Mouse (Mus musculus): ENCODE results near the gene Lrrfip1. TPM values are rescaled to one million over a fixed set of nuclear protein-coding genes. Genes with fewer than 3 reads are reported as not detected.

The Lrrfip1 gene
- total RNA-seq, 1 experiment = 31.5 TPM

GRCm38 (mm10) chr1:91094001-91094400, 95.5 kb downstream of the Lrrfip1 start:
- in situ Hi-C loops (cut with MboI; ENCODE audit: low sequenced_read_pairs in 2 of 2, unreplicated experiment in 2 of 2) = no loop called here
- DNase-seq (ENCODE audit: low read depth, low spot score) = no peak
- no peak overlapping the region for H3K9ac ChIP-seq (ENCODE audit: insufficient read depth, low read depth, low read length, poor library complexity, severe bottlenecking)
- no peaks in the 10 kb centered on the region for H3K9me3 ChIP-seq (ENCODE audit: control insufficient read depth, insufficient read depth, low read depth, low read length)
- H3K4me3 ChIP-seq (ENCODE audit: insufficient read depth in 1 of 2, low read depth in 1 of 2, low read length in 2 of 2, poor library complexity in 1 of 2, severe bottlenecking in 1 of 2) = no peak overlapping the region
- no peak overlapping the region for H3K27ac ChIP-seq (ENCODE audit: insufficient read depth, low read depth, low read length, poor library complexity, severe bottlenecking)
- H3K36me3 ChIP-seq (ENCODE audit: control insufficient read depth, insufficient read depth, low read length, poor library complexity, severe bottlenecking) = peaks cover 2% of the 10 kb centered on the region; the same call in 1 of the 2 replicates
- TF ChIP-seq MAFK (IDR thresholded peaks at IDR 0.05; ENCODE audit: insufficient read depth, low read depth, low read length) (no peak), ZC3H11A (IDR thresholded peaks at IDR 0.05; ENCODE audit: borderline replicate concordance, low read depth, low read length) (no peak), HCFC1 (IDR thresholded peaks at IDR 0.05; ENCODE audit: borderline replicate concordance, insufficient read depth, low read length) (no peak), CHD2 (IDR thresholded peaks at IDR 0.05; ENCODE audit: low read depth, low read length) (no peak), ZNF384 (IDR thresholded peaks at IDR 0.05; ENCODE audit: low read depth, low read length) (no peak)
- H3K4me1 ChIP-seq (ENCODE audit: control insufficient read depth in 2 of 2, insufficient read depth in 2 of 2, low read length in 2 of 2, poor library complexity in 1 of 2) = peaks cover 3 to 4% of the 10 kb centered on the region in 2 experiments; a peak in 2 of 4 replicates

GRCm38 (mm10) chr1:91095258-91095657, 96.7 kb downstream of the Lrrfip1 start:
- peaks cover 2 to 4% of the 10 kb centered on the region in 2 experiments; a peak in 2 of 4 replicates for H3K4me1 ChIP-seq (ENCODE audit: control insufficient read depth in 2 of 2, insufficient read depth in 2 of 2, low read length in 2 of 2, poor library complexity in 1 of 2)
- DNase-seq (ENCODE audit: low read depth, low spot score) = no peak
- TF ChIP-seq CHD2 (IDR thresholded peaks at IDR 0.05; ENCODE audit: low read depth, low read length) = no peak
- no peak for TF ChIP-seq ZNF384 (IDR thresholded peaks at IDR 0.05; ENCODE audit: low read depth, low read length)
- no peak for TF ChIP-seq HCFC1 (IDR thresholded peaks at IDR 0.05; ENCODE audit: borderline replicate concordance, insufficient read depth, low read length)
- no peak for TF ChIP-seq MAFK (IDR thresholded peaks at IDR 0.05; ENCODE audit: insufficient read depth, low read depth, low read length)
- TF ChIP-seq ZC3H11A (IDR thresholded peaks at IDR 0.05; ENCODE audit: borderline replicate concordance, low read depth, low read length) = no peak
- H3K4me3 ChIP-seq (ENCODE audit: insufficient read depth in 1 of 2, low read depth in 1 of 2, low read length in 2 of 2, poor library complexity in 1 of 2, severe bottlenecking in 1 of 2) = no peak overlapping the region
- no peak overlapping the region for H3K9ac ChIP-seq (ENCODE audit: insufficient read depth, low read depth, low read length, poor library complexity, severe bottlenecking)
- in situ Hi-C loops (cut with MboI; ENCODE audit: low sequenced_read_pairs in 2 of 2, unreplicated experiment in 2 of 2) = no loop called here
- peaks cover 2% of the 10 kb centered on the region; the same call in 1 of the 2 replicates for H3K36me3 ChIP-seq (ENCODE audit: control insufficient read depth, insufficient read depth, low read length, poor library complexity, severe bottlenecking)
- no peak overlapping the region for H3K27ac ChIP-seq (ENCODE audit: insufficient read depth, low read depth, low read length, poor library complexity, severe bottlenecking)
- no peaks in the 10 kb centered on the region for H3K9me3 ChIP-seq (ENCODE audit: control insufficient read depth, insufficient read depth, low read depth, low read length)

GRCm38 (mm10) chr1:91095853-91096252, 97.3 kb downstream of the Lrrfip1 start:
- DNase-seq (ENCODE audit: low read depth, low spot score) = no peak
- no peak overlapping the region for H3K4me3 ChIP-seq (ENCODE audit: insufficient read depth in 1 of 2, low read depth in 1 of 2, low read length in 2 of 2, poor library complexity in 1 of 2, severe bottlenecking in 1 of 2)
- in situ Hi-C loops (cut with MboI; ENCODE audit: low sequenced_read_pairs in 2 of 2, unreplicated experiment in 2 of 2) = no loop called here
- peaks cover 2 to 4% of the 10 kb centered on the region in 2 experiments; a peak in 2 of 4 replicates for H3K4me1 ChIP-seq (ENCODE audit: control insufficient read depth in 2 of 2, insufficient read depth in 2 of 2, low read length in 2 of 2, poor library complexity in 1 of 2)
- TF ChIP-seq MAFK (IDR thresholded peaks at IDR 0.05; ENCODE audit: insufficient read depth, low read depth, low read length) = no peak
- no peak for TF ChIP-seq ZNF384 (IDR thresholded peaks at IDR 0.05; ENCODE audit: low read depth, low read length)
- no peak for TF ChIP-seq HCFC1 (IDR thresholded peaks at IDR 0.05; ENCODE audit: borderline replicate concordance, insufficient read depth, low read length)
- no peak for TF ChIP-seq ZC3H11A (IDR thresholded peaks at IDR 0.05; ENCODE audit: borderline replicate concordance, low read depth, low read length)
- no peak for TF ChIP-seq CHD2 (IDR thresholded peaks at IDR 0.05; ENCODE audit: low read depth, low read length)
- no peak overlapping the region for H3K27ac ChIP-seq (ENCODE audit: insufficient read depth, low read depth, low read length, poor library complexity, severe bottlenecking)
- H3K36me3 ChIP-seq (ENCODE audit: control insufficient read depth, insufficient read depth, low read length, poor library complexity, severe bottlenecking) = no peaks in the 10 kb centered on the region
- no peak overlapping the region for H3K9ac ChIP-seq (ENCODE audit: insufficient read depth, low read depth, low read length, poor library complexity, severe bottlenecking)
- H3K9me3 ChIP-seq (ENCODE audit: control insufficient read depth, insufficient read depth, low read depth, low read length) = no peaks in the 10 kb centered on the region

- DNase-seq (ENCODE audit: low read depth, low spot score) = no peak
- TF ChIP-seq ZC3H11A (IDR thresholded peaks at IDR 0.05; ENCODE audit: borderline replicate concordance, low read depth, low read length) (no peak), MAFK (IDR thresholded peaks at IDR 0.05; ENCODE audit: insufficient read depth, low read depth, low read length) (no peak), ZNF384 (IDR thresholded peaks at IDR 0.05; ENCODE audit: low read depth, low read length) (no peak), CHD2 (IDR thresholded peaks at IDR 0.05; ENCODE audit: low read depth, low read length) (no peak), HCFC1 (IDR thresholded peaks at IDR 0.05; ENCODE audit: borderline replicate concordance, insufficient read depth, low read length) (no peak)
- H3K27ac ChIP-seq (ENCODE audit: insufficient read depth, low read depth, low read length, poor library complexity, severe bottlenecking) = no peak overlapping the region
- H3K36me3 ChIP-seq (ENCODE audit: control insufficient read depth, insufficient read depth, low read length, poor library complexity, severe bottlenecking) = peaks cover 2% of the 10 kb centered on the region; the same call in 1 of the 2 replicates
- peaks cover 2 to 4% of the 10 kb centered on the region in 2 experiments; a peak in 2 of 4 replicates for H3K4me1 ChIP-seq (ENCODE audit: control insufficient read depth in 2 of 2, insufficient read depth in 2 of 2, low read length in 2 of 2, poor library complexity in 1 of 2)
- H3K4me3 ChIP-seq (ENCODE audit: insufficient read depth in 1 of 2, low read depth in 1 of 2, low read length in 2 of 2, poor library complexity in 1 of 2, severe bottlenecking in 1 of 2) = no peak overlapping the region
- H3K9ac ChIP-seq (ENCODE audit: insufficient read depth, low read depth, low read length, poor library complexity, severe bottlenecking) = no peak overlapping the region
- H3K9me3 ChIP-seq (ENCODE audit: control insufficient read depth, insufficient read depth, low read depth, low read length) = no peaks in the 10 kb centered on the region
- in situ Hi-C loops (cut with MboI; ENCODE audit: low sequenced_read_pairs in 2 of 2, unreplicated experiment in 2 of 2) = no loop called here
These were observed 98.0 kb downstream of the Lrrfip1 start for GRCm38 (mm10) chr1:91096490-91096889.

Data from ES-E14 (cell line).